In genomic region chr9:113670857-113671106, GRCm38 (mm10) we compare ENCODE assay signal across 16 mouse cellular contexts.
"Had no signal": no experiment of that assay in that cellular context is flagged by ENCODE, and none has a peak within 500 bp of the region (broad histone marks: within the 10 kb centered on the region; RNA-seq: fewer than 3 reads in every experiment).

No protein-coding gene starts in this region.

- H3K4me3 ChIP-seq: neural tube, embryonic 13.5 days; neural tube, embryonic 15.5 days; stomach, embryonic 15.5 days had no signal

- H3K9me3 ChIP-seq: stomach, embryonic 15.5 days had no signal

- H3K4me2 ChIP-seq: neural tube, embryonic 13.5 days; neural tube, embryonic 15.5 days; stomach, embryonic 15.5 days had no signal

- H3K9ac ChIP-seq: neural tube, embryonic 13.5 days; neural tube, embryonic 15.5 days; stomach, embryonic 15.5 days had no signal

- H3K27me3 ChIP-seq: neural tube, embryonic 13.5 days; neural tube, embryonic 15.5 days; stomach, embryonic 15.5 days had no signal

- H3K4me1 ChIP-seq: neural tube, embryonic 13.5 days; neural tube, embryonic 15.5 days; stomach, embryonic 15.5 days had no signal

- H3K27ac ChIP-seq: neural tube, embryonic 13.5 days; neural tube, embryonic 15.5 days; stomach, embryonic 15.5 days; stomach, postnatal 0 days had no signal

- DNase-seq: retina, postnatal 1 day; right cerebral cortex, adult 18-20 months; right cerebral cortex, postnatal 14 days; right cerebral cortex, postnatal 25 days; right cerebral cortex, postnatal 4 days; spleen, adult 18-20 months; thymus, adult 18-20 months; thymus, adult 2 months; thymus, postnatal 14 days; thymus, postnatal 25 days; thymus, postnatal 36 days; thymus, postnatal 4 days had no signal
